In the genomic region with DNA sequence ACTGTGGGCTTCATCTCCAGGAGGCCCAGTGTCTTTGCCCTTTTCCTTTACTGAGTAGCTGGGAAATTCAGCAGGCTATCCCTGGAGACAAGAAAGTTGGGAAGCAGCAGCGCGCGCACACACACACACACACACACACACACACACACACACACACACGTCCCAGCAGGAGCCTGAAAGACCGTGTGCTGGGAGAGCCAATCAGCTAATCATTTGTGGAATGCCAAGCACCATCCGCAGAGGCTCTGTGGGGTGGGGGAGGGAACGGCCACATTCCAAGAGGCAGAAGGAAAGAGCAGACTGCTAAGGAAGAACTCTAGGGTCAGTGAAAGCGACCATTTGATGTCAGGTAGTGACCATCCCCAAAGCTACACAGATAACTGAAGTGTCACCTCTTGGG, we compare ENCODE assay signal across 10 mouse cellular contexts. TPM values are rescaled to one million over a fixed set of nuclear protein-coding genes. Genes with fewer than 3 reads are reported as not detected.
DNase-seq lines count a peak whose midpoint lies in the region; ATAC-seq and TF ChIP-seq lines count a peak whose summit lies in the region.
"Had no signal": no experiment of that assay in that cellular context is flagged by ENCODE, and none has a peak within 500 bp of the region (broad histone marks: within the 10 kb centered on the region; RNA-seq: fewer than 3 reads in every experiment).

No protein-coding gene starts in this region.

- H3K4me1 ChIP-seq in liver, postnatal 0 days (ENCODE audit: insufficient read depth): peaks cover 9% of the 10 kb centered on the region
- peaks cover 32% of the 10 kb centered on the region for H3K4me1 ChIP-seq in forebrain, embryonic 13.5 days
- peaks cover 16% of the 10 kb centered on the region; the same call in 1 of the 2 replicates for H3K4me1 ChIP-seq in stomach, embryonic 14.5 days (ENCODE audit: control insufficient read depth, insufficient read depth, low read length)

- H3K27me3 ChIP-seq in liver, postnatal 0 days (ENCODE audit: insufficient read depth, low read length): peaks cover 29% of the 10 kb centered on the region
- H3K27me3 ChIP-seq in forebrain, embryonic 13.5 days: peaks cover 40% of the 10 kb centered on the region
- no peaks in the 10 kb centered on the region for H3K27me3 ChIP-seq in stomach, embryonic 14.5 days (ENCODE audit: control insufficient read depth, insufficient read depth, low read length)

- no peak for TF ChIP-seq EP300 in liver, postnatal 0 days (IDR thresholded peaks at IDR 0.05; ENCODE audit: low read depth)

- DNase-seq in liver: peak; percentile 54
- no peak for DNase-seq in liver, postnatal 0 days
- DNase-seq in kidney, postnatal 4 days: peak; percentile 83 to 91
- DNase-seq in cerebellum, postnatal 14 days: no peak
- no peak for DNase-seq in ovary, postnatal 36 days (ENCODE audit: low spot score)
- DNase-seq: gastrocnemius, postnatal 36 days; thymus, postnatal 4 days had no signal

- no peak for TF ChIP-seq CTCF in liver, postnatal 0 days (IDR thresholded peaks at IDR 0.05; ENCODE audit: low read depth)

- H3K4me2 ChIP-seq in liver, postnatal 0 days (ENCODE audit: low read depth, low read length): no peak overlapping the region
- H3K4me2 ChIP-seq in forebrain, embryonic 13.5 days: no peak overlapping the region
- 0 out of 2 replicates have a peak overlapping the region, but pooled peaks have one; percentile 5 for H3K4me2 ChIP-seq in stomach, embryonic 14.5 days (replicated peaks; ENCODE audit: low read depth, low read length)

- ATAC-seq in liver, postnatal 0 days: no peak
- ATAC-seq in forebrain, embryonic 13.5 days: peak; percentile 48; the same call in 1 of the 2 replicates
- peak; percentile 56; the same call in 1 of the 2 replicates for ATAC-seq in stomach, embryonic 14.5 days (ENCODE audit: insufficient number of reproducible peaks, insufficient read depth, low FRiP score, low read depth)
- ATAC-seq in inflammation-experienced regulatory T-cells, adult 6 months: no peak

- H3K9ac ChIP-seq in liver, postnatal 0 days (replicated peaks): no peak overlapping the region
- H3K9ac ChIP-seq in forebrain, embryonic 13.5 days: no peak overlapping the region
- H3K9ac ChIP-seq in stomach, embryonic 14.5 days (replicated peaks; ENCODE audit: low read depth, low read length): no peak overlapping the region

- no peak overlapping the region for H3K4me3 ChIP-seq in liver, postnatal 0 days (ENCODE audit: low read depth, low read length)
- no peak overlapping the region for H3K4me3 ChIP-seq in forebrain, embryonic 13.5 days
- no peak overlapping the region for H3K4me3 ChIP-seq in stomach, embryonic 14.5 days (ENCODE audit: low read depth, low read length)

- H3K36me3 ChIP-seq in liver, postnatal 0 days (replicated peaks; ENCODE audit: insufficient read depth, low read length): no peaks in the 10 kb centered on the region
- H3K36me3 ChIP-seq in forebrain, embryonic 13.5 days (ENCODE audit: poor library complexity, severe bottlenecking): no peaks in the 10 kb centered on the region
- H3K36me3 ChIP-seq in stomach, embryonic 14.5 days (ENCODE audit: control insufficient read depth, insufficient read depth, low read length): no peaks in the 10 kb centered on the region

- no peaks in the 10 kb centered on the region for H3K9me3 ChIP-seq in liver, postnatal 0 days (ENCODE audit: low read length)
- H3K9me3 ChIP-seq in forebrain, embryonic 13.5 days (replicated peaks): no peaks in the 10 kb centered on the region
- H3K9me3 ChIP-seq in stomach, embryonic 14.5 days (ENCODE audit: control insufficient read depth, low read depth, low read length): no peaks in the 10 kb centered on the region

- H3K27ac ChIP-seq in liver, postnatal 0 days (ENCODE audit: low read depth): no peak overlapping the region
- H3K27ac ChIP-seq in forebrain, embryonic 13.5 days: no peak overlapping the region; the same call in 1 of the 2 replicates
- peak overlapping the region; percentile 15; the same call in 1 of the 2 replicates for H3K27ac ChIP-seq in stomach, embryonic 14.5 days (ENCODE audit: low read length)

- WGBS in liver, postnatal 0 days (ENCODE audit: insufficient replicate concordance): 47% methylated on average over 8 of the region's 8 CpGs
- WGBS in forebrain, embryonic 13.5 days: under 1% methylated on average over 8 of the region's 8 CpGs
- WGBS in stomach, embryonic 14.5 days: 4% methylated on average over 8 of the region's 8 CpGs

RNA-seq across cellular contexts. Expression of a gene that starts 2.6 kb away (rescaled TPM):
- 1.4 and 1.6 TPM in 2 replicates for polyA plus RNA-seq in liver, postnatal 0 days (2015; fragmentation: Nextera tagmentation; extraction: Ambion mirVana)
- 2.6 and 3.0 TPM in 2 replicates for polyA plus RNA-seq in forebrain, embryonic 13.5 days (2015; fragmentation: Nextera tagmentation; extraction: Ambion mirVana)
- polyA plus RNA-seq in stomach, embryonic 14.5 days (2014; fragmentation: Nextera tagmentation; extraction: Ambion mirVana): 18.7 and 21.0 TPM in 2 replicates
- polyA plus RNA-seq in inflammation-experienced regulatory T-cells, adult 6 months (2017; shearing (Covaris generic)): under 1 TPM in 2 of 3 experiments, not detected in 1; 0.23 to 0.80 TPM

RNA-seq across cellular contexts. Expression of a gene that starts 24.7 kb away (rescaled TPM):
- 1.4 and 1.6 TPM in 2 replicates for polyA plus RNA-seq in liver, postnatal 0 days (2015; fragmentation: Nextera tagmentation; extraction: Ambion mirVana)
- not detected in 2 replicates for polyA plus RNA-seq in forebrain, embryonic 13.5 days (2015; fragmentation: Nextera tagmentation; extraction: Ambion mirVana)
- polyA plus RNA-seq in stomach, embryonic 14.5 days (2014; fragmentation: Nextera tagmentation; extraction: Ambion mirVana): 3.1 TPM in 1 of 2 replicates, not detected in the other
- 1 to 10 TPM in 1 of 3 experiments, not detected in 2; 3.2 TPM for polyA plus RNA-seq in inflammation-experienced regulatory T-cells, adult 6 months (2017; shearing (Covaris generic))

RNA-seq across cellular contexts. Expression of a gene that starts 47.8 kb away (rescaled TPM):
- 12.0 and 12.5 TPM in 2 replicates for polyA plus RNA-seq in liver, postnatal 0 days (2015; fragmentation: Nextera tagmentation; extraction: Ambion mirVana)
- polyA plus RNA-seq in forebrain, embryonic 13.5 days (2015; fragmentation: Nextera tagmentation; extraction: Ambion mirVana): 40.5 and 40.9 TPM in 2 replicates
- 33.5 and 36.0 TPM in 2 replicates for polyA plus RNA-seq in stomach, embryonic 14.5 days (2014; fragmentation: Nextera tagmentation; extraction: Ambion mirVana)
- polyA plus RNA-seq in inflammation-experienced regulatory T-cells, adult 6 months (2017; shearing (Covaris generic)): 10 to 100 TPM; 63.3 to 79.7 (median 76.0) TPM

Comparison
In these comparisons a context has a peak if more than half of its experiments do, and no peak if none do; other contexts are left out.
1. DNase-seq: peak in liver (single experiment) and kidney, postnatal 4 days (2 of 2); none in liver, postnatal 0 days (single experiment), cerebellum, postnatal 14 days (0 of 2) and ovary, postnatal 36 days (single experiment).
2. ATAC-seq: peak in forebrain, embryonic 13.5 days (single experiment) and stomach, embryonic 14.5 days (single experiment); none in liver, postnatal 0 days (single experiment) and inflammation-experienced regulatory T-cells, adult 6 months (single experiment).